Mouse (Mus musculus) midbrain, postnatal 0 days (tissue): ENCODE measurements at regions not wholly inside any gene's neighbourhood (a gene's known extent, or its start where the extent isn't known, plus 50 kb on each side); places are given as distances from the start of the nearest gene placed in this dataset.

Experiments used
- ATAC-seq: fragments of 200-750 bp; cut with Nextera tagmentation; 2 replicates; pipeline ENCODE4 v1.8.0; 2017; ENCODE audit warnings: moderate number of reproducible peaks, mild to moderate bottlenecking, moderate TSS enrichment, moderate library complexity; ENCODE audit not compliant: low FRiP score
- DNase-seq: peaks from one replicate; pipeline ENCODE4 v3.0.0-alpha.2; 2015; ENCODE audit warnings: low spot score
- H3K27ac ChIP-seq: fragments of 300-500 bp; sonication (generic); 2 replicates; pipeline ENCODE4 v1.5.1; 2014; ENCODE audit warnings: low read depth, mild to moderate bottlenecking, low read length, mixed read lengths
- H3K27me3 ChIP-seq: fragments of 300-500 bp; sonication (generic); 2 replicates; pipeline ENCODE4 v1.6.1; 2014; ENCODE audit warnings: low read length, control low read depth, mixed read lengths; ENCODE audit not compliant: insufficient read depth
- H3K36me3 ChIP-seq: fragments of 300-500 bp; sonication (generic); 2 replicates; pipeline ENCODE4 v1.6.1; 2014; ENCODE audit warnings: low read length, control low read depth, mixed read lengths; ENCODE audit not compliant: insufficient read depth
- H3K4me1 ChIP-seq: fragments of 300-500 bp; sonication (generic); 2 replicates; pipeline ENCODE4 v1.6.1; 2014; ENCODE audit warnings: mild to moderate bottlenecking, control low read depth, antibody characterized with exemption, low read length, mixed read lengths; ENCODE audit not compliant: insufficient read depth
- H3K4me2 ChIP-seq: fragments of 300-500 bp; sonication (generic); 2 replicates; pipeline ENCODE4 v1.6.1; 2014; ENCODE audit warnings: low read depth, mild to moderate bottlenecking, low read length, mixed read lengths; ENCODE audit not compliant: poor library complexity, severe bottlenecking
- H3K4me3 ChIP-seq: fragments of 300-500 bp; sonication (generic); 2 replicates; pipeline ENCODE4 v1.5.1; 2014; ENCODE audit warnings: low read depth, mild to moderate bottlenecking, low read length, moderate library complexity
- H3K9ac ChIP-seq: fragments of 300-500 bp; sonication (generic); replicated peaks from 2 replicates; pipeline ENCODE4 v1.6.1; 2014; ENCODE audit warnings: mild to moderate bottlenecking, low read length, moderate library complexity, mixed read lengths; ENCODE audit not compliant: poor library complexity, severe bottlenecking
- H3K9me3 ChIP-seq: fragments of 300-500 bp; sonication (generic); 2 replicates; pipeline ENCODE4 v1.6.1; 2016; ENCODE audit warnings: low read length, control low read depth
- CTCF ChIP-seq: IDR thresholded peaks from 2 replicates; pipeline ENCODE4 v1.5.1; 2016; ENCODE audit warnings: antibody characterized with exemption, mild to moderate bottlenecking
- WGBS: fragments of 180-500 bp; shearing (Covaris S2); extraction: QIAGEN DNeasy Blood & Tissue Kit; methylation state at CpG from one replicate; pipeline ENCODE4 v1.1.7; 2014; 5-methylcytosine and 5-hydroxymethylcytosine counted together

GRCm38 (mm10) chr13:59323933-59324332 lies 261.1 kb downstream of the Agtpbp1 start:
- ATAC-seq, result no peak
- Histone ChIP-seq H3K9me3 (no peaks in the 10 kb centered on the region), H3K36me3 (no peaks in the 10 kb centered on the region), H3K27ac (no peak overlapping the region), H3K27me3 (no peaks in the 10 kb centered on the region), H3K4me3 (no peak overlapping the region), H3K9ac (no peak overlapping the region), H3K4me1 (no peaks in the 10 kb centered on the region), H3K4me2 (no peak overlapping the region)
- no peak for DNase-seq
- WGBS, result 88% methylated on average over 3 of the region's 3 CpGs
- no peak for TF ChIP-seq CTCF

- 57% methylated on average over 5 of the region's 5 CpGs for WGBS
- Histone ChIP-seq H3K9ac (no peak overlapping the region), H3K36me3 (no peaks in the 10 kb centered on the region), H3K27me3 (no peaks in the 10 kb centered on the region), H3K27ac (no peak overlapping the region), H3K4me3 (no peak overlapping the region), H3K9me3 (no peaks in the 10 kb centered on the region), H3K4me2 (no peak overlapping the region), H3K4me1 (no peaks in the 10 kb centered on the region)
- no peak for TF ChIP-seq CTCF
- DNase-seq, result no peak
- ATAC-seq, result no peak
Measured at GRCm38 (mm10) chr13:59323441-59323840, 261.6 kb downstream of the Agtpbp1 start.

- no peak for DNase-seq
- H3K36me3 ChIP-seq, result no peaks in the 10 kb centered on the region
- no peak overlapping the region for H3K4me2 ChIP-seq
- H3K9ac ChIP-seq, result no peak overlapping the region
- H3K4me3 ChIP-seq, result no peak overlapping the region
- H3K27me3 ChIP-seq, result no peaks in the 10 kb centered on the region
- H3K9me3 ChIP-seq, result no peaks in the 10 kb centered on the region
- WGBS, result 87% methylated on average over 5 of the region's 5 CpGs
- no peak overlapping the region for H3K27ac ChIP-seq
- no peak for TF ChIP-seq CTCF
- no peak for ATAC-seq
- no peaks in the 10 kb centered on the region for H3K4me1 ChIP-seq
Measured at GRCm38 (mm10) chr13:59320261-59320660, 264.8 kb downstream of the Agtpbp1 start.

GRCm38 (mm10) chr13:59317458-59318005 lies 267.5 kb downstream of the Agtpbp1 start:
- Histone ChIP-seq H3K27me3 (no peaks in the 10 kb centered on the region), H3K4me2 (no peak overlapping the region), H3K36me3 (no peaks in the 10 kb centered on the region), H3K4me3 (no peak overlapping the region), H3K9me3 (no peaks in the 10 kb centered on the region), H3K9ac (no peak overlapping the region), H3K27ac (no peak overlapping the region), H3K4me1 (no peaks in the 10 kb centered on the region)
- ATAC-seq, result no peak
- 59% methylated on average over 16 of the region's 16 CpGs for WGBS
- peak; percentile 53 for DNase-seq
- TF ChIP-seq CTCF, result no peak

- Histone ChIP-seq H3K27ac (no peak overlapping the region), H3K9me3 (no peaks in the 10 kb centered on the region), H3K4me1 (no peaks in the 10 kb centered on the region), H3K4me3 (no peak overlapping the region), H3K36me3 (no peaks in the 10 kb centered on the region), H3K27me3 (no peaks in the 10 kb centered on the region), H3K4me2 (no peak overlapping the region), H3K9ac (no peak overlapping the region)
- DNase-seq, result no peak
- WGBS, result 62% methylated on average over 3 of the region's 3 CpGs
- no peak for TF ChIP-seq CTCF
- no peak for ATAC-seq
Measured at GRCm38 (mm10) chr13:59315811-59316210, 269.2 kb downstream of the Agtpbp1 start.

- peak; percentile 71 for DNase-seq
- no peak overlapping the region for H3K27ac ChIP-seq
- H3K27me3 ChIP-seq, result no peaks in the 10 kb centered on the region
- H3K9ac ChIP-seq, result no peak overlapping the region
- peak; percentile 78 for TF ChIP-seq CTCF
- no peaks in the 10 kb centered on the region for H3K4me1 ChIP-seq
- ATAC-seq, result no peak
- H3K4me3 ChIP-seq, result no peak overlapping the region
- 65% methylated on average over 1 of the region's 1 CpGs for WGBS
- H3K4me2 ChIP-seq, result no peak overlapping the region
- no peaks in the 10 kb centered on the region for H3K9me3 ChIP-seq
- H3K36me3 ChIP-seq, result no peaks in the 10 kb centered on the region
Measured at GRCm38 (mm10) chr13:59314419-59314818, 270.6 kb downstream of the Agtpbp1 start.
